20 mouse cellular contexts compared by ENCODE assay signal in genomic region chr4:130379181-130379580, GRCm38 (mm10). TPM values are rescaled to one million over a fixed set of nuclear protein-coding genes. Genes with fewer than 3 reads are reported as not detected.
DNase-seq lines count a peak whose midpoint lies in the region; ATAC-seq and TF ChIP-seq lines count a peak whose summit lies in the region.
"Had no signal": no experiment of that assay in that cellular context is flagged by ENCODE, and none has a peak within 500 bp of the region (broad histone marks: within the 10 kb centered on the region; RNA-seq: fewer than 3 reads in every experiment).

No protein-coding gene starts in this region.

- H3K4me3 ChIP-seq in midbrain, embryonic 11.5 days (ENCODE audit: low read depth, low read length): no peak overlapping the region
- H3K4me3 ChIP-seq in midbrain, embryonic 10.5 days: no peak overlapping the region
- no peak overlapping the region for H3K4me3 ChIP-seq in ES-E14 (ENCODE audit: insufficient read depth in 1 of 2, low read depth in 1 of 2, low read length in 2 of 2, poor library complexity in 1 of 2, severe bottlenecking in 1 of 2)
- no peak overlapping the region for H3K4me3 ChIP-seq in hindbrain, postnatal 0 days (ENCODE audit: low read length)
- H3K4me3 ChIP-seq: embryonic facial prominence, embryonic 10.5 days; embryonic facial prominence, embryonic 12.5 days; forebrain, embryonic 13.5 days; forebrain, embryonic 15.5 days had no signal

- H3K9me3 ChIP-seq in midbrain, embryonic 11.5 days (ENCODE audit: control insufficient read depth, low read length): no peaks in the 10 kb centered on the region
- peaks cover 6% of the 10 kb centered on the region; the same call in 1 of the 2 replicates for H3K9me3 ChIP-seq in midbrain, embryonic 10.5 days (replicated peaks)
- no peaks in the 10 kb centered on the region for H3K9me3 ChIP-seq in ES-E14 (ENCODE audit: control insufficient read depth, insufficient read depth, low read depth, low read length)
- H3K9me3 ChIP-seq in hindbrain, postnatal 0 days (ENCODE audit: low read length): no peaks in the 10 kb centered on the region
- H3K9me3 ChIP-seq: embryonic facial prominence, embryonic 12.5 days; forebrain, embryonic 13.5 days; forebrain, embryonic 15.5 days had no signal

- in situ Hi-C loops in ES-E14 (cut with MboI; ENCODE audit: low sequenced_read_pairs in 2 of 2, unreplicated experiment in 2 of 2): no loop called here

- H3K4me2 ChIP-seq in midbrain, embryonic 11.5 days: no peak overlapping the region
- no peak overlapping the region for H3K4me2 ChIP-seq in hindbrain, postnatal 0 days (ENCODE audit: low read depth, low read length)
- H3K4me2 ChIP-seq: embryonic facial prominence, embryonic 12.5 days; forebrain, embryonic 13.5 days; forebrain, embryonic 15.5 days had no signal

- H3K27me3 ChIP-seq in midbrain, embryonic 11.5 days (ENCODE audit: control insufficient read depth, insufficient read depth, low read length): no peaks in the 10 kb centered on the region
- no peaks in the 10 kb centered on the region for H3K27me3 ChIP-seq in midbrain, embryonic 10.5 days (ENCODE audit: low read depth, poor library complexity, severe bottlenecking)
- H3K27me3 ChIP-seq in hindbrain, postnatal 0 days (ENCODE audit: insufficient read depth, low read length): no peaks in the 10 kb centered on the region
- H3K27me3 ChIP-seq: embryonic facial prominence, embryonic 12.5 days; forebrain, embryonic 13.5 days; forebrain, embryonic 15.5 days; Patski had no signal

- TF ChIP-seq CTCF in hindbrain, postnatal 0 days (IDR thresholded peaks at IDR 0.05; ENCODE audit: low read depth): no peak

- DNase-seq in midbrain, embryonic 11.5 days (ENCODE audit: low spot score, missing footprints): peak; percentile 60
- DNase-seq in midbrain, embryonic 10.5 days (ENCODE audit: low spot score): no peak
- DNase-seq in ES-E14 (ENCODE audit: low read depth, low spot score): no peak
- DNase-seq in brain, adult 2 months (ENCODE audit: low read depth, low spot score): peak; percentile 21
- DNase-seq in hindbrain, postnatal 0 days (ENCODE audit: low spot score): no peak
- DNase-seq: adrenal gland, adult 8-10 months; adrenal gland, postnatal 14 days; adrenal gland, postnatal 36 days; cerebellum, adult 11 months; cerebellum, adult 18-20 months; cerebellum, adult 8-10 months; cerebellum, adult 9-11 months; cerebellum, postnatal 14 days; forebrain, postnatal 0 days had no signal

- ATAC-seq in midbrain, embryonic 11.5 days (ENCODE audit: low FRiP score): no peak
- ATAC-seq in hindbrain, postnatal 0 days: no peak
- ATAC-seq: activated CD4-positive, CD25-positive, alpha-beta regulatory T cell, adult 4 months; forebrain, embryonic 13.5 days; forebrain, embryonic 15.5 days; forebrain, postnatal 0 days; Patski had no signal

- 98% methylated on average over 2 of the region's 2 CpGs for WGBS in midbrain, embryonic 11.5 days
- WGBS in midbrain, embryonic 10.5 days: 99% methylated on average over 2 of the region's 2 CpGs
- WGBS in hindbrain, postnatal 0 days: 98% methylated on average over 2 of the region's 2 CpGs

- no peak overlapping the region for H3K27ac ChIP-seq in midbrain, embryonic 11.5 days (ENCODE audit: low read depth, low read length)
- no peak overlapping the region for H3K27ac ChIP-seq in midbrain, embryonic 10.5 days (replicated peaks)
- peak overlapping the region; percentile 18; the same call in 1 of the 2 replicates for H3K27ac ChIP-seq in ES-E14 (ENCODE audit: insufficient read depth, low read depth, low read length, poor library complexity, severe bottlenecking)
- H3K27ac ChIP-seq in hindbrain, postnatal 0 days: no peak overlapping the region
- H3K27ac ChIP-seq: embryonic facial prominence, embryonic 10.5 days; embryonic facial prominence, embryonic 12.5 days; forebrain, embryonic 13.5 days; forebrain, embryonic 15.5 days had no signal

- H3K9ac ChIP-seq in midbrain, embryonic 11.5 days (ENCODE audit: low read length): no peak overlapping the region
- H3K9ac ChIP-seq in ES-E14 (ENCODE audit: insufficient read depth, low read depth, low read length, poor library complexity, severe bottlenecking): no peak overlapping the region
- no peak overlapping the region for H3K9ac ChIP-seq in hindbrain, postnatal 0 days (replicated peaks; ENCODE audit: low read length)
- H3K9ac ChIP-seq: embryonic facial prominence, embryonic 12.5 days; forebrain, embryonic 13.5 days; forebrain, embryonic 15.5 days; forebrain, postnatal 0 days had no signal

- no peaks in the 10 kb centered on the region for H3K4me1 ChIP-seq in midbrain, embryonic 11.5 days (ENCODE audit: control insufficient read depth, insufficient read depth, low read length)
- no peaks in the 10 kb centered on the region for H3K4me1 ChIP-seq in midbrain, embryonic 10.5 days
- H3K4me1 ChIP-seq in ES-E14 (ENCODE audit: control insufficient read depth in 2 of 2, insufficient read depth in 2 of 2, low read length in 2 of 2, poor library complexity in 1 of 2): no peaks in the 10 kb centered on the region
- H3K4me1 ChIP-seq in hindbrain, postnatal 0 days (ENCODE audit: insufficient read depth, low read length): no peaks in the 10 kb centered on the region
- H3K4me1 ChIP-seq: embryonic facial prominence, embryonic 10.5 days; embryonic facial prominence, embryonic 12.5 days; forebrain, embryonic 13.5 days; forebrain, embryonic 15.5 days had no signal

- peaks cover 28% of the 10 kb centered on the region for H3K36me3 ChIP-seq in midbrain, embryonic 11.5 days (ENCODE audit: control insufficient read depth, insufficient read depth, low read length)
- H3K36me3 ChIP-seq in midbrain, embryonic 10.5 days: peaks cover 98% of the 10 kb centered on the region
- H3K36me3 ChIP-seq in ES-E14 (ENCODE audit: control insufficient read depth, insufficient read depth, low read length, poor library complexity, severe bottlenecking): peaks cover 59% of the 10 kb centered on the region
- peaks cover 43% of the 10 kb centered on the region for H3K36me3 ChIP-seq in hindbrain, postnatal 0 days (ENCODE audit: insufficient read depth, low read length)

TF ChIP-seq in ES-E14, 5 proteins besides CTCF, POLR2A, EP300 and RAD21:
- TF ChIP-seq ZNF384 (IDR thresholded peaks at IDR 0.05; ENCODE audit: low read depth, low read length): no peak
- TF ChIP-seq HCFC1 (IDR thresholded peaks at IDR 0.05; ENCODE audit: borderline replicate concordance, insufficient read depth, low read length): no peak
- no peak for TF ChIP-seq MAFK (IDR thresholded peaks at IDR 0.05; ENCODE audit: insufficient read depth, low read depth, low read length)

RNA-seq across cellular contexts. Expression of gene Snrnp40, which starts 19.2 kb away (rescaled TPM):
- 220 and 223 TPM in 2 replicates for polyA plus RNA-seq in midbrain, embryonic 11.5 days (2014; fragmentation: Nextera tagmentation; extraction: Ambion mirVana)
- polyA plus RNA-seq in midbrain, embryonic 10.5 days (2016; fragmentation: Nextera tagmentation; extraction: Ambion mirVana): 226 and 229 TPM in 2 replicates
- total RNA-seq in ES-E14 (2012; rRNA removed): 136 and 147 TPM in 2 replicates
- 57.9 and 74.2 TPM in 2 replicates for total RNA-seq in hindbrain, postnatal 0 days (2014; rRNA removed)
- 84.5 and 88.9 TPM in 2 replicates for polyA plus RNA-seq in hindbrain, postnatal 0 days (2015; fragmentation: Nextera tagmentation; extraction: Ambion mirVana)

RNA-seq across cellular contexts. Expression of gene Zcchc17, which starts 19.4 kb away (rescaled TPM):
- 81.2 and 84.7 TPM in 2 replicates for polyA plus RNA-seq in midbrain, embryonic 11.5 days (2014; fragmentation: Nextera tagmentation; extraction: Ambion mirVana)
- 69.2 and 73.3 TPM in 2 replicates for polyA plus RNA-seq in midbrain, embryonic 10.5 days (2016; fragmentation: Nextera tagmentation; extraction: Ambion mirVana)
- total RNA-seq in ES-E14 (2012; rRNA removed): 22.3 and 33.3 TPM in 2 replicates
- 23.9 and 31.4 TPM in 2 replicates for total RNA-seq in hindbrain, postnatal 0 days (2014; rRNA removed)
- 93.2 and 101 TPM in 2 replicates for polyA plus RNA-seq in hindbrain, postnatal 0 days (2015; fragmentation: Nextera tagmentation; extraction: Ambion mirVana)

Comparison
In these comparisons a context has a peak if more than half of its experiments do, and no peak if none do; other contexts are left out.
1. DNase-seq: peak in midbrain, embryonic 11.5 days (single experiment) and brain, adult 2 months (single experiment); none in midbrain, embryonic 10.5 days (single experiment), ES-E14 (single experiment) and hindbrain, postnatal 0 days (single experiment).